Mouse (Mus musculus) heart, embryonic 10.5 days (tissue): ENCODE data around the gene Lgi2. TPM values are rescaled to one million over a fixed set of nuclear protein-coding genes. Genes with fewer than 3 reads are reported as not detected.

Experiments
- DNase-seq: peaks from one replicate; pipeline ENCODE4 v3.0.0-alpha.2; 2017; ENCODE audit warnings: low spot score
- H3K27ac ChIP-seq: fragments of 300-500 bp; sonication (generic); 2 replicates; pipeline ENCODE4 v1.5.1; 2016; ENCODE audit warnings: mild to moderate bottlenecking
- H3K27me3 ChIP-seq: fragments of 300-500 bp; sonication (generic); 2 replicates; pipeline ENCODE4 v1.6.1; 2016; ENCODE audit warnings: mild to moderate bottlenecking; ENCODE audit not compliant: poor library complexity, insufficient read depth, severe bottlenecking
- H3K36me3 ChIP-seq: fragments of 300-500 bp; sonication (generic); 2 replicates; pipeline ENCODE4 v1.6.1; 2016; ENCODE audit warnings: mild to moderate bottlenecking, moderate library complexity
- H3K4me1 ChIP-seq: fragments of 300-500 bp; sonication (generic); 2 replicates; pipeline ENCODE4 v1.6.1; 2016; ENCODE audit warnings: mild to moderate bottlenecking
- H3K4me3 ChIP-seq: fragments of 300-500 bp; sonication (generic); 2 replicates; pipeline ENCODE4 v1.5.1; 2016; ENCODE audit warnings: mild to moderate bottlenecking, moderate library complexity
- H3K9me3 ChIP-seq: fragments of 300-500 bp; sonication (generic); 2 replicates; pipeline ENCODE4 v1.6.1; 2016; ENCODE audit warnings: mild to moderate bottlenecking, moderate library complexity
- WGBS: fragments of 180-500 bp; shearing (Covaris S2); methylation state at CpG from one replicate; pipeline ENCODE4 v1.1.7; 2016; 5-methylcytosine and 5-hydroxymethylcytosine counted together
- polyA plus RNA-seq: library from polyadenylated mRNA; unstranded; fragments of >200 nt; fragmentation: Nextera tagmentation; extraction: Ambion mirVana; gene quantifications from 2 replicates; pipeline ENCODE4 v1.2.1, GENCODE M21; 2016

Lgi2 gene
- polyA plus RNA-seq, 1 experiment from 2014 or later: 3.6 TPM

- peak overlapping the region; percentile 88 for H3K27ac ChIP-seq
- peaks cover 8% of the 10 kb centered on the region; the same call in 1 of the 2 replicates for H3K9me3 ChIP-seq
These were observed 949 bp downstream of the Lgi2 start for GRCm38 (mm10) chr5:52565214-52565812.

GRCm38 (mm10) chr5:52564351-52564750 is 1.9 kb downstream of the Lgi2 start:
- DNase-seq: no peak

More at GRCm38 (mm10) chr5:52565214-52565812, 949 bp downstream of the Lgi2 start:
- peak overlapping the region; percentile 80 for H3K4me3 ChIP-seq
- no peak for DNase-seq
- WGBS: 3% methylated on average over 17 of the region's 17 CpGs
- peaks cover 31% of the 10 kb centered on the region; the same call in 1 of the 2 replicates for H3K27me3 ChIP-seq
- 0 out of 2 replicates have a peak, but pooled peaks cover 2% of the 10 kb centered on the region for H3K36me3 ChIP-seq
- peaks cover 13% of the 10 kb centered on the region for H3K4me1 ChIP-seq

GRCm38 (mm10) chr5:52560240-52560639 is 6.0 kb downstream of the Lgi2 start:
- Histone ChIP-seq H3K27me3 (peaks cover 19% of the 10 kb centered on the region; the same call in 1 of the 2 replicates), H3K9me3 (no peaks in the 10 kb centered on the region), H3K4me3 (no peak overlapping the region), H3K36me3 (0 out of 2 replicates have a peak, but pooled peaks cover 2% of the 10 kb centered on the region), H3K27ac (no peak overlapping the region), H3K4me1 (peaks cover 2% of the 10 kb centered on the region)
- 80% methylated on average over 8 of the region's 8 CpGs for WGBS
- DNase-seq: no peak

More at GRCm38 (mm10) chr5:52564351-52564750, 1.9 kb downstream of the Lgi2 start:
- H3K9me3 ChIP-seq: peaks cover 8% of the 10 kb centered on the region; the same call in 1 of the 2 replicates
- H3K27me3 ChIP-seq: peaks cover 31% of the 10 kb centered on the region; the same call in 1 of the 2 replicates
- WGBS: 60% methylated on average over 3 of the region's 3 CpGs
- no peak overlapping the region for H3K4me3 ChIP-seq
- H3K27ac ChIP-seq: no peak overlapping the region
- H3K4me1 ChIP-seq: peaks cover 13% of the 10 kb centered on the region
- H3K36me3 ChIP-seq: 0 out of 2 replicates have a peak, but pooled peaks cover 2% of the 10 kb centered on the region

GRCm38 (mm10) chr5:52555526-52555925 is 10.7 kb downstream of the Lgi2 start:
- 86% methylated on average over 7 of the region's 7 CpGs for WGBS
- no peak for DNase-seq
- Histone ChIP-seq H3K9me3 (no peaks in the 10 kb centered on the region), H3K4me3 (no peak overlapping the region), H3K27me3 (no peaks in the 10 kb centered on the region), H3K4me1 (peaks cover 9% of the 10 kb centered on the region; the same call in 1 of the 2 replicates), H3K36me3 (no peaks in the 10 kb centered on the region), H3K27ac (no peak overlapping the region)

- no peak for DNase-seq
These were observed 15.0 kb downstream of the Lgi2 start for GRCm38 (mm10) chr5:52551318-52551632.

GRCm38 (mm10) chr5:52550613-52551317 is 15.5 kb downstream of the Lgi2 start:
- H3K4me3 ChIP-seq: no peak overlapping the region
- H3K9me3 ChIP-seq: no peaks in the 10 kb centered on the region
- DNase-seq: no peak
- WGBS: 84% methylated on average over 13 of the region's 13 CpGs
- no peak overlapping the region for H3K27ac ChIP-seq
- peaks cover 3% of the 10 kb centered on the region; the same call in 1 of the 2 replicates for H3K36me3 ChIP-seq
- H3K4me1 ChIP-seq: peaks cover 9% of the 10 kb centered on the region; the same call in 1 of the 2 replicates
- no peaks in the 10 kb centered on the region for H3K27me3 ChIP-seq

More at GRCm38 (mm10) chr5:52551318-52551632, 15.0 kb downstream of the Lgi2 start:
- Histone ChIP-seq H3K27me3 (no peaks in the 10 kb centered on the region), H3K4me3 (no peak overlapping the region), H3K9me3 (no peaks in the 10 kb centered on the region), H3K4me1 (peaks cover 9% of the 10 kb centered on the region; the same call in 1 of the 2 replicates), H3K27ac (no peak overlapping the region), H3K36me3 (peaks cover 3% of the 10 kb centered on the region; the same call in 1 of the 2 replicates)
- 70% methylated on average over 3 of the region's 3 CpGs for WGBS

- H3K4me1 ChIP-seq: peaks cover 9% of the 10 kb centered on the region; the same call in 1 of the 2 replicates
- 45% methylated on average over 3 of the region's 3 CpGs for WGBS
- DNase-seq: no peak
These were observed 19.3 kb downstream of the Lgi2 start for GRCm38 (mm10) chr5:52546950-52547349.

GRCm38 (mm10) chr5:52543770-52544169 is 22.5 kb downstream of the Lgi2 start:
- 88% methylated on average over 4 of the region's 4 CpGs for WGBS
- H3K4me1 ChIP-seq: no peaks in the 10 kb centered on the region
- no peak for DNase-seq
- H3K27ac ChIP-seq: no peak overlapping the region
- no peak overlapping the region for H3K4me3 ChIP-seq
- no peaks in the 10 kb centered on the region for H3K27me3 ChIP-seq
- H3K9me3 ChIP-seq: no peaks in the 10 kb centered on the region
- H3K36me3 ChIP-seq: peaks cover 6% of the 10 kb centered on the region; the same call in 1 of the 2 replicates

More at GRCm38 (mm10) chr5:52546950-52547349, 19.3 kb downstream of the Lgi2 start:
- H3K27me3 ChIP-seq: no peaks in the 10 kb centered on the region
- H3K27ac ChIP-seq: no peak overlapping the region
- H3K9me3 ChIP-seq: no peaks in the 10 kb centered on the region
- no peak overlapping the region for H3K4me3 ChIP-seq
- H3K36me3 ChIP-seq: peaks cover 6% of the 10 kb centered on the region; the same call in 1 of the 2 replicates

GRCm38 (mm10) chr5:52540186-52540585 is 26.1 kb downstream of the Lgi2 start:
- H3K4me1 ChIP-seq: peaks cover 10% of the 10 kb centered on the region
- H3K27me3 ChIP-seq: no peaks in the 10 kb centered on the region
- no peak overlapping the region for H3K4me3 ChIP-seq
- H3K27ac ChIP-seq: no peak overlapping the region
- no peaks in the 10 kb centered on the region for H3K9me3 ChIP-seq
- WGBS: 64% methylated on average over 3 of the region's 3 CpGs
- no peak for DNase-seq
- 0 out of 2 replicates have a peak, but pooled peaks cover 4% of the 10 kb centered on the region for H3K36me3 ChIP-seq

GRCm38 (mm10) chr5:52539483-52539882 is 26.8 kb downstream of the Lgi2 start:
- Histone ChIP-seq H3K9me3 (no peaks in the 10 kb centered on the region), H3K27me3 (no peaks in the 10 kb centered on the region), H3K4me3 (no peak overlapping the region), H3K4me1 (peaks cover 17% of the 10 kb centered on the region), H3K27ac (no peak overlapping the region), H3K36me3 (0 out of 2 replicates have a peak, but pooled peaks cover 4% of the 10 kb centered on the region)
- no peak for DNase-seq

- Histone ChIP-seq H3K27ac (no peak overlapping the region), H3K4me3 (no peak overlapping the region), H3K4me1 (peaks cover 23% of the 10 kb centered on the region), H3K9me3 (no peaks in the 10 kb centered on the region), H3K27me3 (0 out of 2 replicates have a peak, but pooled peaks cover 3% of the 10 kb centered on the region), H3K36me3 (0 out of 2 replicates have a peak, but pooled peaks cover 2% of the 10 kb centered on the region)
- DNase-seq: no peak
- WGBS: 84% methylated on average over 7 of the region's 7 CpGs
These were observed 29.2 kb downstream of the Lgi2 start for GRCm38 (mm10) chr5:52537024-52537423.

- WGBS: 45% methylated on average over 14 of the region's 14 CpGs
These were observed 31.3 kb downstream of the Lgi2 start for GRCm38 (mm10) chr5:52534798-52535590.

More at GRCm38 (mm10) chr5:52534798-52535590, 31.3 kb downstream of the Lgi2 start:
- Histone ChIP-seq H3K4me1 (peaks cover 27% of the 10 kb centered on the region), H3K27ac (no peak overlapping the region), H3K4me3 (no peak overlapping the region), H3K36me3 (0 out of 2 replicates have a peak, but pooled peaks cover 2% of the 10 kb centered on the region), H3K9me3 (no peaks in the 10 kb centered on the region), H3K27me3 (0 out of 2 replicates have a peak, but pooled peaks cover 3% of the 10 kb centered on the region)
- no peak for DNase-seq
